Mouse (Mus musculus): Measurements from ENCODE around the gene Dync1li2.

Dync1li2 gene

GRCm38 (mm10) chr8:104414204-104414603 lies 28.6 kb downstream of the Dync1li2 start:
- DNase-seq (ENCODE audit: low read depth, low spot score), result no peak

- DNase-seq (ENCODE audit: low read depth, low spot score), result no peak
Measured at GRCm38 (mm10) chr8:104413770-104414169, 29.1 kb downstream of the Dync1li2 start.

GRCm38 (mm10) chr8:104412805-104413532 lies 29.9 kb downstream of the Dync1li2 start:
- no peak for DNase-seq (ENCODE audit: low read depth, low spot score)

GRCm38 (mm10) chr8:104411972-104412371 lies 30.9 kb downstream of the Dync1li2 start:
- no peak for DNase-seq (ENCODE audit: low read depth, low spot score)

GRCm38 (mm10) chr8:104411468-104411867 lies 31.4 kb downstream of the Dync1li2 start:
- DNase-seq (ENCODE audit: low read depth, low spot score), result no peak

GRCm38 (mm10) chr8:104410628-104411273 lies 32.1 kb downstream of the Dync1li2 start:
- no peak for DNase-seq (ENCODE audit: low read depth, low spot score)

- DNase-seq (ENCODE audit: low read depth, low spot score), result no peak
Measured at GRCm38 (mm10) chr8:104408328-104409110, 34.3 kb downstream of the Dync1li2 start.

GRCm38 (mm10) chr8:104406340-104407128 lies 36.3 kb downstream of the Dync1li2 start:
- no peak for DNase-seq (ENCODE audit: low read depth, low spot score)

GRCm38 (mm10) chr8:104405430-104406187 lies 37.2 kb downstream of the Dync1li2 start:
- no peak for DNase-seq (ENCODE audit: low read depth, low spot score)

- no peak for DNase-seq (ENCODE audit: low read depth, low spot score)
Measured at GRCm38 (mm10) chr8:104403596-104403995, 39.3 kb downstream of the Dync1li2 start.

GRCm38 (mm10) chr8:104395703-104396357 lies 47.0 kb downstream of the Dync1li2 start, which contains the start of gene Cmtm4:
Gene Cmtm4, minus strand, starts transcription at chr8:104395807.
- DNase-seq (ENCODE audit: low read depth, low spot score), result no peak

- DNase-seq (ENCODE audit: low read depth, low spot score), result no peak
Measured at GRCm38 (mm10) chr8:104394801-104395702, 47.8 kb downstream of the Dync1li2 start.

GRCm38 (mm10) chr8:104393767-104394166 lies 49.1 kb downstream of the Dync1li2 start:
- no peak for DNase-seq (ENCODE audit: low read depth, low spot score)

- DNase-seq (ENCODE audit: low read depth, low spot score), result no peak
Measured at GRCm38 (mm10) chr8:104393139-104393538, 49.7 kb downstream of the Dync1li2 start.

GRCm38 (mm10) chr8:104390245-104390644 lies 52.6 kb downstream of the Dync1li2 start:
- no peak for DNase-seq (ENCODE audit: low read depth, low spot score)

- DNase-seq (ENCODE audit: low read depth, low spot score), result no peak
Measured at GRCm38 (mm10) chr8:104387980-104388379, 54.9 kb downstream of the Dync1li2 start.

- no peak for DNase-seq (ENCODE audit: low read depth, low spot score)
Measured at GRCm38 (mm10) chr8:104387501-104387900, 55.3 kb downstream of the Dync1li2 start.

GRCm38 (mm10) chr8:104386693-104387092 lies 56.2 kb downstream of the Dync1li2 start:
- DNase-seq (ENCODE audit: low read depth, low spot score), result no peak

- DNase-seq (ENCODE audit: low read depth, low spot score), result no peak
Measured at GRCm38 (mm10) chr8:104383977-104384376, 58.9 kb downstream of the Dync1li2 start.

Measured in WW6 (cell line).